Mouse (Mus musculus) adipocyte (in vitro differentiated cells): Measurements from ENCODE around the gene Tex21.
A peak's percentile ranks its signal among the peaks of the same experiment; 100 is the strongest.
"Not testable (repeated sequence)": the region's sequence is repeated elsewhere in the genome, so short reads cannot be mapped to it uniquely, and the experiment has no call there.

ENCODE experiments used
- DNase-seq: peaks from one replicate; pipeline ENCODE4 v3.0.0-alpha.2; 2016; ENCODE audit warnings: low spot score

Tex21 gene

DNA sequence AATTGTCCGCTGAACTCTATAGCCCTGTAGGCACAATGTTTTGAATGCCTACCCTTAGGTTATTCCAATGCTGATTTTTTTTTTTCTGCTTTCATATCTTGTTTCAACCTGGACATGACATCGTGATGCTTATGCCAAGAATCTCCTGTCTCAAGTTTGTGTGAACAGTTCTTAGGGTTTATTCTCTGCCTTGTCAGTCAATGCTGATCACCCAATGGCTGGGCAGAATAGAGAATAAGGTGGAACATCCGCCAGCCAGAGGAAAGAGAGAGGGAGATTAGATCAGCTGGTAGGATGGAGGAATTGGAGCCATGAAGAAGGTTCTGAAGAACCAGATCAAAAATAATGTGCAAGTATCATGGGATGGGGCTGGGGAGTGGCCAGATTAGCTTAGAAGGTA lies 14.1 kb upstream of the Tex21 start:
- DNase-seq: no peak

- peak; percentile 10 for DNase-seq
Measured at GRCm38 (mm10) chr12:76256114-76256843, 9.7 kb upstream of the Tex21 start.

- peak; percentile 61 for DNase-seq
Measured at GRCm38 (mm10) chr12:76255499-76255875, 8.9 kb upstream of the Tex21 start.

- DNase-seq: peak; percentile 97
Measured at GRCm38 (mm10) chr12:76254725-76255498, 8.4 kb upstream of the Tex21 start, which contains the start of gene Mthfd1. Gene Mthfd1, plus strand, starts transcription at chr12:76255298.

GRCm38 (mm10) chr12:76253991-76254390 lies 7.4 kb upstream of the Tex21 start:
- DNase-seq: peak; percentile 24

- no peak for DNase-seq
Measured at GRCm38 (mm10) chr12:76253591-76253990, 7.0 kb upstream of the Tex21 start.

DNA sequence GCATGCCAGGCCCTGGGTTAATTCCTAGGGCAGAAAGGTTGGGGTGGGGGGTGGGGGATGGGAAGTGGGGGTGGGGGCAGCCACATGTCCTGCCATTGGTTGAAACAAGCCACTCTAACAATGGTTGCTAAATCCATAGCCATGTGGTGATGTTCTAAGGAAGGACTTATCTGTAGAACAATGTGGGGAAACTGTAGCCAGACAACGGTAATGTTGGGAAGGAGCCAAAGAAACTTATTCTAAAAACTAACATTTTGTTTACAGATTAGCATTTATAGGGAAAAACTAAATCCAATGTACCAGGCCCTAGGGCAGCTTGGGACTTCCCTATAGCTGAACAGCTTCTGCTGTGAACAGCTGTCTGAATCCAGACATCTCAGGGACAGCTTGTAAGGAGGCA lies 6.5 kb upstream of the Tex21 start:
- DNase-seq: no peak

DNA sequence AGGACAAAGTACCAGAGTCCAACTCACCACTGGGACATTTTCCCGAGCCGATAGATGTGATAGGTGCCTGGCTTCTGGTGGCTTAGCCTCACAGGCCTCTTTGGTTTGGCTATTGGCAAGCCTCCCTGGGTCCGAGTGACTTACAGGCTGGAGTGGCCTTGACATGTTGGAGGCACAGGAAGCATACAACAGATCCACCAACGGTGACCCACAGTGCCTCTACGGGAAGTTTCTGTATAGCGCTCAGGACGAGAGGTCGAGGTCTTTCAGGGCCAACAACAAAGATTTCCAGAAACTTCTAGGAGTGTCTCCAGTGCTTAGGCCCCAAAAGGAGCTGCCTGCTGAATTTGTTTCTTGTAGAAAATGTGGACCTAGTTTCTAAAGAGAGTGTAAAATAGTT lies 1.6 kb downstream of the Tex21 start:
- DNase-seq: no peak

- DNase-seq: no peak
Measured at GRCm38 (mm10) chr12:76241833-76242232, 4.7 kb downstream of the Tex21 start.

DNA sequence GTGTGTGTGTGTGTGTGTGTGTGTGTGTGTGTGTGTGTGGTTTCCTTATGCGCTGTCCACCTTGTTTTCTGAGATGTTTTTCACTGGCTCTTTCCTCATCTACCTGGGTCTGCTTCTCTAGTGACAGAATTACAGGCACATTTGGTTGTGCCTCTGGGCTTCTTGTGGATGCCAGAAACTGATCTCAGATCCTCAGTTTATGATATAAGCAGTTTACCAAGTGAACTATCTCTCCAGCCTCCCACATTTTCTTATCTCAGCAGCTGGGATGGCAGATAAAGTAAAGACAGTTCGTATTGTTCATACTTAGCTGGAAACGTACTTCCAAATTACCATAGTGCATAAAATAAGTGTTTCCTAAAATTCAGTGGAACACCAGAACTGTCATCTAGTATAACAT lies 5.5 kb downstream of the Tex21 start:
- no peak for DNase-seq

GRCm38 (mm10) chr12:76240670-76241069 lies 5.9 kb downstream of the Tex21 start:
- no peak for DNase-seq

GRCm38 (mm10) chr12:76239839-76240571 lies 6.5 kb downstream of the Tex21 start:
- DNase-seq: no peak

DNA sequence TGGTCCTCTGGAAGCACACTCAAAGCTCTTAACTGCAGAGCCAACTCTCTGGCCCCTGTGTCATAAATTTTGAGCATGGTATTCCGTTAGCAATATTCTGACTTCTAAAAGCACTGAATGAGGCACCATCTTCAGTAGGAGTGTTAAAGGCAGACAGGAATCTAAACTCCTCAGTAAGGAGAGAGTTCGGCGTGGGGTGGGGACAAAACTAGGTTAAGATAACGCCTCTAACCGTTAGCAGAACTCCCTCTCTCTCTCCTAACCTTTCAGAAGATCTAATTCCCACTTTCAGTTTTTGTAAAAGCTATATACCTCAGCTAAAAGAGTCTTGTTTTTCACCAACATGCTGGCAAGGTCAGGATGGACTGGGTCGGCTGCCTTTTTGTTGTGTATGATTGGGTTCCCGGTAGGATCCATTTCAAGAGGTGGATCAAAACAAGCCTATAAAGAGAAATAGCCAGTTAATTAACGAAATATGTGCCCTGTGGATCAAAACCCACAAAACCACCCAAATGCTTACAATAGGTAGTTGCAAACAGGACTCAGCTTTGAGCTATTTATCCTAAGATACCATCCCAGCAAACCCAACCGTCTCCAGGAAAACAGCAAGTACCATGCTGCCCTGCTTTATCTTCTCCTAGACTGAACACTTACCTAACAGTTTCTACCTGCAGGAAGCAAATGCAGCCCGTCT lies 7.3 kb downstream of the Tex21 start:
- no peak for DNase-seq

- no peak for DNase-seq
Measured at GRCm38 (mm10) chr12:76235253-76235652, 11.3 kb downstream of the Tex21 start.

DNA sequence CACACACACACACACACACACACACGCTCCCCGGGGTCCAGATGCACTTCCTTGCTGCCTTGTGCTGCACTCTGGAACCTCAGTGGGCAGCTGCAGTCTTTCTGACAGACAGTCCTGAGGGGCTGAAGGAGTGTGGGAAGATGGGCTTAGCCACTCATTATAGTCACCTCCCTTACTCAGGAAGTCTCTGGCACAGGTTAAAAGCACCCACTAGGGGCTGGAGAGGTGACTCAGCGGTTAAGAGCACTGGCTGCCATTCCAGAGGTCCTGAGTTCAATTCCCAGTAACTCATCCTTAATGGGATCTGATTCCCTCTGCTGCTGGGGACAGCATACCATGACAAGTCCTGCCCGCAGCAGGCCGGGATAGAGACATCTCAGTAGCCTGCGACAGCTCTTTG lies 15.9 kb downstream of the Tex21 start:
- DNase-seq: no peak

GRCm38 (mm10) chr12:76222104-76222503 lies 24.4 kb downstream of the Tex21 start:
- not testable (repeated sequence) for DNase-seq

DNA sequence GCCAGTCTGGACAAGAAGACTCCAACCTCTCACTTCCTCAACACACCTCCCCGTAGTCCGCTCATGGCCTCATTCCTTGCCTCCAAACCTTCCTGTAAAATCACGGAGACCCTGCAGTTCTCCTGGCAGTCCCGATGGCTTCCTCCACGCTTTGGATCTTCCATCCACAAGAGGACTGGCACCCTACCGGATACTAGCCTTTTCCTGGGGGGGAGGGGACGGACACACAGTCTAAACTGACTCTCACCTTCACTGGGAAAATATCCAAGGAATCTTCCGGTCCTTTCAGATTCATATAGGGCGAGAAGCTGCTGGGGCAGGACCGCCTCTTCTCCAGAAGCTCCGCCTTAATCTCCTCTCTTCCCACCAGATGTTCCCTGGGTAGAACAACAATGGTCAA lies 29.8 kb downstream of the Tex21 start:
- DNase-seq: no peak

DNA sequence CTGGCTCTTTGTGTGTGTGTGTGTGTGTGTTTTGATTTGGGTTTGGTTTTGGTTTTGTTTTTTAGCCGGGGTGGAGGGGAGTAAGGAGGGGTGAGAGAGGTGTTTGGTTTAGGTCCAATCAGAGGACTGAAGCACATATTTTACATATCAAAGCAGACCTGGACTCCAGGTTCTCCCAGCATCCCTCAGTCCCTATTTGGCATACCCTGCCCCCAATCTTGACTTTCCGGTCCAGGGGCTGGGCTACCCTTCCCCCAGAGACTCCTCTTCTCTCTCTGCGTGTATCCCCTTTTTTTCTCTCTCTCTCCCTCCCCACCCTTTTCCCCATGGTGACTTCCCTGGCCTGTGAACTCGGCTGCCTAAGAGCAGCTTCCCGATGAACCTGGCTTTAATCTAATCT lies 31.4 kb downstream of the Tex21 start:
- no peak for DNase-seq

- DNase-seq: no peak
Measured at GRCm38 (mm10) chr12:76209429-76209974, 37.0 kb downstream of the Tex21 start.

GRCm38 (mm10) chr12:76200326-76200725 lies 46.2 kb downstream of the Tex21 start:
- no peak for DNase-seq

GRCm38 (mm10) chr12:76197071-76197470 lies 49.5 kb downstream of the Tex21 start:
- no peak for DNase-seq

DNA sequence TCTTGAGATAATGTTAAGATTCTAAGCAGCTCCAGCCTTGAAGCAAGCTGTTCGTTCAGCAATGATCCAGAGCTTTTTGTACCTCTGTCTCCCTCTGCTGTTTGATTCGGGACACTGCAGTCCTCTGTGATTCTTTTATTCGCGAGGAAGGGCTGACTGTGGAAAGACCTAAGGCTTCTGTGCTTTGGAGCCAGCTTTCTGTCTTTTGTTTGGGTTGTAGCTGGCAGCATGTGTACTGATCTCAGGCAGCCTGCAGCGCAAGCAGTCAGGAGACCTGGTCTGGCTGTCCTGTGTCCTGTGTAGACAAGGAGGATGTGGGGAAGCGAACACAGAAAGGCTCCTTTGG lies 49.9 kb downstream of the Tex21 start:
- DNase-seq: peak; percentile 81
